Mouse (Mus musculus) T-helper 1 cell (primary cell): ENCODE results near the gene Mylpf.

ENCODE experiments used
- in situ Hi-C: fragments of 300-600 bp; cut with MboI, MseI; formaldehyde crosslinking; loops from one replicate; pipeline ENCODE4 v1.15.1; 2025; ENCODE audit warnings: high pct_unique_total_duplicates

Mylpf gene

GRCm38 (mm10) chr7:127208553-127209438, at the start of gene Mylpf:
TSS of gene Mylpf (plus strand) at chr7:127208890.
- in situ Hi-C loops, result loop anchor here (25.0 kb wide), 1 partner anchor 1029 kb away; the partner anchor contains the start of genes 9130023H24Rik, Armc5 and Tgfb1i1

DNA sequence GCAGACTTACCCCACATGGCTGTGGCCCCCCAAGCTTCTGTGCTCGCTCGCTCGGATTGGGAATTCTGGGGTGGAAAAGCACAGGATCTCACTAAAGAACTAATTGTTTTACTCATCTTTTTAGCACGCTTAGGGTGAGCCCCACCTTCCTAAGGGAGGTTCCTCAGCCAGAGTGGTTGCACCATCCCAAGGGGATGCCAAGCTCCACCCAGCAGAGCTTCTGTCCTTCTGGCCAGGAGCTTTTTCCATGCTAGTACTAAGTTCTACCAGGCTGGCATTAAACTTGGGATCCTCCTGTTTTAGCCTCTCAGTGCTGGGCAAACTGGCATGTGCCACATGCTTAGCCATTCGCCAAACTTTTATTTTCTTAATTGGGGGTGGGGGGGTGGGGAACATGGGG, 46.1 kb upstream of the Mylpf start:
- in situ Hi-C loops, result no loop called here

GRCm38 (mm10) chr7:127164002-127164401, 44.7 kb upstream of the Mylpf start:
- in situ Hi-C loops, result no loop called here

GRCm38 (mm10) chr7:127165607-127166493, 42.8 kb upstream of the Mylpf start:
- in situ Hi-C loops, result no loop called here

DNA sequence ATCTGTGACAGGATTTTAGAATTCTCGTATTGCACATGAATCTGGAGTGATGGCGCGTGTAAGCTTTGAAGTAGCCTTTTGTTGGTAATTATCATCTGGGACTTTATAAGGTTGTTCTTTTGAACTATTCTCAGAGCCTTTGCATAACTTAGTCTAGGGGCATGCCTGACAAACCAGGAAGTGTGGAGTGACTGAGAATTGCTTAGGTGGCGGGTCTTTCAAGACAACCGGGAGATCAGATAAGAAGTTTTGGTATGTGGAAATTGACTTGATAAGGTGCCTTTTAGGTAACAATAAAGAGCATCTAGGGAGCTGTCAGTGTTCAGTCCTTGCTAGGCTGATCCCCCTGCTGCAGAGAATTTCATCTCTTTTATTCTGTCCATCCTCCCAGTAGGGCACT, 42.2 kb upstream of the Mylpf start:
- in situ Hi-C loops, result no loop called here

GRCm38 (mm10) chr7:127176937-127177336, 31.8 kb upstream of the Mylpf start:
- in situ Hi-C loops, result loop anchor here (25.0 kb wide), 1 partner anchor 1210 kb away; no protein-coding TSS in a partner anchor

- in situ Hi-C loops, result loop anchor here (25.0 kb wide), 1 partner anchor 1207 kb away; no protein-coding TSS in a partner anchor
These were observed 27.9 kb upstream of the Mylpf start for GRCm38 (mm10) chr7:127180783-127181182.

- in situ Hi-C loops, result loop anchor here (25.0 kb wide), 1 partner anchor 1206 kb away; no protein-coding TSS in a partner anchor
These were observed 27.0 kb upstream of the Mylpf start for GRCm38 (mm10) chr7:127181724-127182123.

GRCm38 (mm10) chr7:127183345-127183744, 25.3 kb upstream of the Mylpf start:
- in situ Hi-C loops, result loop anchor here (25.0 kb wide), 1 partner anchor 1204 kb away; no protein-coding TSS in a partner anchor

- in situ Hi-C loops, result loop anchor here (25.0 kb wide), 1 partner anchor 1203 kb away; no protein-coding TSS in a partner anchor
These were observed 24.9 kb upstream of the Mylpf start for GRCm38 (mm10) chr7:127183828-127184227.

DNA sequence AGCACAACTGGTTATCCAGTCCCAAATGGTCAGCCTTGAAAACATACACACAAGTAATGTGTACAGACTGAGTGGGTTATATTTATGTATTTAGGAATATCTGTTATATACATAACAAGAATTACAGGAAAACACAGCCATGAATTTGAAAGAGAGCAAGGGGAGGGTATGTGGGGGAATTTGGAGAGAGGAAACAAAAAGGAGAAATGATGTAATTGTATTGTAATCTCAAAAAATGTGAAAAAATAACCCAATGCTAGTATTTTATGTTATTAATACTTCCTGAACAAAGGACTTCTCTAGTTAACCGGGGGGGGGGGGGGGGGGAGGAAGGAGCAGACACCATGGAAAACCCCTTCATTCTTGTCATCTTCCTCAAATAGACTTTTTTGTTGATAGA, 24.0 kb upstream of the Mylpf start:
- in situ Hi-C loops, result loop anchor here (25.0 kb wide), 1 partner anchor 1203 kb away; no protein-coding TSS in a partner anchor

DNA sequence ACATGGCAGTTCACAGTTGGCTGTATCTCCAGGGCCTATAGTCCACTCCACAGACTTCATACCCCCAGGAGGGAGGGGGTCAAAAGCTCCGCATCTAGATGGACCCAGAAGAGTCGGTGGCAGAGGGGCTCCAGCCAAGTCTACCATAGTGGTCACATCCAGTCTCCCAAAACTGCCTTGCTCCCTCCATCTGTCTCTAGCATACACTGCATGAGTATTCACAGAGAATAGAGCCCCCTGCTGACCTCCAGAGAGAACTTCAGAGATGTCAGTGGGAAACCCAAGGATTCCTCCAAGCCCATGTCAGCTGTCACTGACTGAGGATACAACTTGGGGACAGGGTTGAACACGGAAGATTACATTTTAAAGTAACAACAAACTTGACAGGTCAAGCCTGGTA, 23.1 kb upstream of the Mylpf start:
- in situ Hi-C loops, result loop anchor here (25.0 kb wide), 1 partner anchor 1202 kb away; no protein-coding TSS in a partner anchor

GRCm38 (mm10) chr7:127187351-127187750, 21.3 kb upstream of the Mylpf start:
- in situ Hi-C loops, result loop anchor here (25.0 kb wide), 1 partner anchor 1200 kb away; no protein-coding TSS in a partner anchor

- in situ Hi-C loops, result loop anchor here (25.0 kb wide), 1 partner anchor 1199 kb away; no protein-coding TSS in a partner anchor
These were observed 20.1 kb upstream of the Mylpf start for GRCm38 (mm10) chr7:127188305-127189276.

- in situ Hi-C loops, result loop anchor here (25.0 kb wide), 1 partner anchor 1197 kb away; no protein-coding TSS in a partner anchor
These were observed 18.0 kb upstream of the Mylpf start for GRCm38 (mm10) chr7:127190672-127191071.

DNA sequence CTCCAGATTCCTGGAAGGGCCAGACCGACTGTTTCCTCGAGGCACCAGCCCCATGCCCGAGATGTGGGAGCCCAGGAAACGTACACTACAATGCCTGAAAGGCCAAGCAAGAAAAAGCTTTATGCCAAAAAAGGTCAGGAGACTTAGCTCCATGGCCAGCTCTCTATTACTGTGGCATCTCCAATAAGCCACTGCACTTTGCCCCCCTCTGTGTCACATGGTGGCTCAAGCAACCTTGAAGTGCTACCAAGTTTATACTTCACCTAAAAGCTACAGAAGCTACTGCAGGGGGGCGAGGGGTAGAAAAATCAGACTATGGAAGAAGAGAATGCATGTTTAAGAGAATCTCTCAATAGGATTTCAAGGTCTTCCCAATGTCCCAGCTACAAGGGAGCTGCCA, 15.7 kb upstream of the Mylpf start:
- in situ Hi-C loops, result loop anchor here (25.0 kb wide), 1 partner anchor 1194 kb away; no protein-coding TSS in a partner anchor

DNA sequence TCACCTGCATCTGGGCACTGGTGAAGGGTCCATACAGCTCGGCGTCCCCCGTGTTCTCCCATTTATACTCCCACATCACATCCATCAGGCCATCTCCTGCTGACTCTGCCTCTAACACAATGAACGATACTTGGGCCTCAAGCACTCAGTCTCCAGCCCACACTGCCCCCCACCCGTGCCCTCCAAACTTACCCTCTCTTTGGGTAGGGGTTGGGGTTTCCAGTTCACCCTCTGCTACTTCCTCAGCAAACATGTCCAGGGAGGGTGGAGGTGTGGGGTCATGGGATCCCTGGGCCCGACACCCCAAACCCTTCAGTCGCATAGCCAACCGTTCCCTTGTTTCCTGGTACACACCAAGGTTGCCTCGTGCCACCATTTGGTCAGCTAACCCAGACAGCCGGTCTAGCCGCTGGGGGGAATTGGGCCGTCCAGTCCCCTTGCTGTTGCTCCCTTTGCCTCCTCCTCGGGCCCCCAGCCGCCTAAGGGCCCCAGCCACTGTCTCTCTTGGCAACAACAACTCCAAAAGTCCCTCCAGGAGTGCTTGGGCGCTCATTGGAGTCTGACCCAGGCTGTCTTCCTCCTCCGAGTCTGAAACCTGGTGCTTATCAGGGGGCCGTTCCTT, 14.6 kb upstream of the Mylpf start:
- in situ Hi-C loops, result loop anchor here (25.0 kb wide), 1 partner anchor 1193 kb away; no protein-coding TSS in a partner anchor

- in situ Hi-C loops, result loop anchor here (5.0 to 25.0 kb wide), 3 partner anchors 57 to 1193 kb away; partner anchors contain the start of gene Spn
These were observed 14.1 kb upstream of the Mylpf start for GRCm38 (mm10) chr7:127194633-127195029.

DNA sequence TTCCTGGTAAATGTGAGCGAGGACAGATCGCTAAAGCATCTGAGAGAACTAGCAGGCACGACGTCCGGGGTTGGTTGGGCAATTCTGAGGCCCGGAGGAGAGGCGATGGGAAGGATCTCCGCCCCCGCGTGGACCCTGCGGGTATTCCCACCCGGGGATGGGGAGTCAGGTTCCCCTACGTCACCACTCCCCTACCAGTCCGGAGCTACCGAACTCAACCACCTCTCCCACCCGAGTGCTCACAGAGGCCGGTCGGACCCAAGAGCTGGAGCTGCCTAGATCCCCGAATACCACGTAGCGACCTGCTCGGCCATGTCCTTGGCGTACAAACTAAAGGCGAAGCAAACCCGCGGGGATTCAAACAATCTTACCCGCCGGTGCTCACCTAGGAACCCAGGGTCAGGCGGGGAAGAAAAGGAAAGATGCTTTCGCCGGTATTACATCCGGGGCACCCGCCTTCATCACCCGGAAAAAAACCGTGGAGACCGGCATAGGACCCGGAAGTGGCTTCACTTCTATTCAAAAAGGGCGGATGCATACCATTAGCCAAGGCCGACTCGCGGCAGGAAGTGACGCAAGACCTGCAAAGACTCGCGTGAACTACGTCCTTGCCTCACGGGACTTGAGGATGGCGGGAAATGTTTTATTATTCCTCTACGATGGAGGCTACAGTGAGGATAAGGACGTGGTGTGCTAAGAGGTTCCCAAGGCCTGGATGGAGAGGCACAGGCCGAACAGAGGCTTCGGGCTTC, 13.0 kb upstream of the Mylpf start, which contains the start of gene Cd2bp2:
Cd2bp2 (minus strand) TSS at position 507 of the 752 bp plus-strand sequence.
- in situ Hi-C loops, result loop anchor here (5.0 to 25.0 kb wide), 3 partner anchors 58 to 1192 kb away; partner anchors contain the start of gene Spn
